Mouse (Mus musculus): ENCODE results near the gene Tecta. TPM values are rescaled to one million over a fixed set of nuclear protein-coding genes. Genes with fewer than 3 reads are reported as not detected.

Gene Tecta
- polyA plus RNA-seq (2014; fragmentation: Illumina TruSeq; extraction: RNeasy Lipid Tissue Mini Kit (QIAGEN cat#74804); ENCODE audit: insufficient read depth, low read depth, low replicate concordance): not detected

GRCm38 (mm10) chr9:42399829-42400228, at the start of gene Tecta:
Gene Tecta (minus strand): TSS chr9:42399929.

Other genes with a start within 250 kb of the Tecta start
- 24.5 TPM for gene Sc5d, start 135.7 kb downstream of the Tecta start, polyA plus RNA-seq (2014; fragmentation: Illumina TruSeq; extraction: RNeasy Lipid Tissue Mini Kit (QIAGEN cat#74804); ENCODE audit: insufficient read depth, low read depth, low replicate concordance)
- gene Tbcel, start 107.9 kb upstream of the Tecta start, polyA plus RNA-seq (2014; fragmentation: Illumina TruSeq; extraction: RNeasy Lipid Tissue Mini Kit (QIAGEN cat#74804); ENCODE audit: insufficient read depth, low read depth, low replicate concordance): 13.2 TPM